Mouse (Mus musculus): Measurements from ENCODE around the gene Syt3. TPM values are rescaled to one million over a fixed set of nuclear protein-coding genes. Genes with fewer than 3 reads are reported as not detected.

Syt3 gene
- total RNA-seq, 2 experiments from 2014 or later: 84.8 to 92.0 TPM

DNA sequence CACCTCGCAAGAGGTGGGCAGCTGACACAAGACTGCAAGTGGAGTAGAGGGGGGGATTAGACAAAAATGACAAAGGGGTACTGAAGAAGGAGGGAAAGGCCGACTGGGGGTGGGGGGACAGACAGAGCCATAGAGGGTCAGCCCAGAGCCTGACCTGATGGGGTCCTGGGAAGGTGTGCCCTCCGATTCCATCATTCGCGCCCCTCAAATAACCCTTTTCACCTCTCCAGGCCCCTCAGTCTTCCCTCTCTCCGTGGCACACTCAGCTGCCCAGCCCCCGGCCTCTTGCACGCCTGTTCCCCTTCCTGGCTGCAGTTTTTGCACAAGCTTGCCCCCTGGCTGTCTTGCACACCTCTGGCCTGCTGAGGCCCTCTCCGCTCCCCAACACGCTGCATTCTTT, 26.4 kb upstream of the Syt3 start:
- no peak for DNase-seq

DNA sequence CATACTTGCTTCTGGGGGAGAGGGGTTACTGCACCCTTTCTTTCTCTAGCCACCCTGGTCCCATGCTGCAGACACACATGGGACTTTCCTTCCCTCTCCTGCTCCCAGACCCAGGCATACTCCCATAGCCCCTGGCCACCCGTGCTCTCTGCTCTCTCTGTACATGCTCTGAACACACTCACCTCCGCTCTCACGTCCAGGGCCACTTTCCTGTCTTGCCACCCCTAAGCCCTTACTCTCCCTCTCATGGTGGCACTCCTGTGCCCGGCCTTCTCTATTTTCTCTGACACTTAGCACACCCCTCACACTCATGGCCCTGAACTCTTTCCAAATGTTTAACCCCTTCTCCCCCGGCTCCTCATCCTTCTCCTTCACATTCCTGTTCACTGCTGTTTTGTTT, 25.9 kb upstream of the Syt3 start:
- no peak for DNase-seq

DNA sequence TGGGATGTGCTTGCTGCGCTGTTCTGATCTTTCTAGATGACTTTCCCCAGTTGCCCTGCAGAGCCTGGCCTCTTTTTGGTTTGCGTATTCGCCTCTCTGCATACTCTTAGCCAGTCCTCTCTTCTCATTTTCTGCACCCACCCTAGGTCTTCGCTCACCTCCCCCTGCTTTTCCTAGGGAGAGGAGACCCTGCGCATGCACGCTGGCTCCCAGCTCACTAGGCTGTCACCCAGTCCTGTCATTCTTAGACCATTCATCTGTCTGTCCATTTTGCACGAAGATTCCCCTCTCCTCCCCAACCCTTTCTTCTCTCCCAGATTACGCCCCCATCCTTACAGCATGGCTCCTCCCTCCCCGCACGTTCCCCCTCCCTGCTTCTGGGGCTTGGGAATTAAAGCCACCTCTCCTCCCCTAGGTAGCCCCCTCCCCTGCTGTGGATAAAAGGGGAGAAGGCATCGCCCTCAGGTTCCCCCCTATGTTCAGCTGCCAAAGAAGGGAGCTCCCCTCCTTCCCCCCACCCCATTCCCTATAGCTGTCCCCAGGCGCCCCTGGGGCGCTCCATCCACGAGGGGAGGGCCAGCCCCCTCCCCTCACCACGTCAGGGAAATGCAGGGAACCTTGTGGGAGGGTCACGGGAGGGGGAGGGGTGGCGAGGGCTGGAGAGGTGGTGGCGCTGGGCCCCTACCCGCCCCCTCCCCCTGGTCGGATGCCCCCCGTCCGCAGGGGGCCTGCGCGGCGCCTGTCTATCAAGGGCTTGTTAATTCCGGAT, 24.8 kb upstream of the Syt3 start:
- no peak for DNase-seq

DNA sequence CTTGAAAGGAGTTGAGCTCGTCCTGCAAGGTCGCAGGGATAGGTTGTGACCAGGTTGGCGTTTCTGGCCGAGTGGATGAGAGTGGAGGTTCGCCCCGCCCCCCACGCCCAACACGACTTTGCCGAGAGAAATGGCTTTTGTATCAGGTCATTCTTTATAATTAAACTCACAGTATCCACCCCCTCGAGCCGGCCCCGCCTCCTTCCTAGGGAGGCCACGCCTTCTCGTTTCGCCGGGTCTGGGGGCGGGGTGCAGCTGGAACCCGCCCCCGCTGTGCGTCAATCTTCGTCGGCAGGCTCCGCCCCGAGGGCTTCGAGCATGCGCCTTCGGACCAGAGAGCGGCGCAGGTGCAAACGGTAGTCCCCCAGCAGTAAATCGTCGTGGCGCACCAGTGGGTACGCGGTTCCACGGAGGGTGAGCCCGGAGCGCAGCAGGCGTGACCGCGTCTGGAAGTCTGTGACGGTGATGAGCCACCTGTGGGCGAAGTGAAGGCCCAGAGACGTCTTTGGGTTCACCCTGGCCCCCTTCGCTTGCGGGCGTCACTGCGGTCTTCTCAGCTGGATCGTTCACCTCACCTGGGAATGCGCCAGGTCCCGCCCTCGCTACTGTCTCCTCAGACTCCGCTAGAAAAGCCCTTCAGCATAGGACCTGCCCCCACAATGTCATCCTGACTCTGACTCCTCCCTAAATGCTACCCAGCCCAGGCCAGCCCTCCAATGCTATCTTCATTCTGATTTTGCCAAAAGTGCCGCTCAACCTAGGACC, 23.8 kb upstream of the Syt3 start:
- peak; percentile 96 to 97 for DNase-seq

DNA sequence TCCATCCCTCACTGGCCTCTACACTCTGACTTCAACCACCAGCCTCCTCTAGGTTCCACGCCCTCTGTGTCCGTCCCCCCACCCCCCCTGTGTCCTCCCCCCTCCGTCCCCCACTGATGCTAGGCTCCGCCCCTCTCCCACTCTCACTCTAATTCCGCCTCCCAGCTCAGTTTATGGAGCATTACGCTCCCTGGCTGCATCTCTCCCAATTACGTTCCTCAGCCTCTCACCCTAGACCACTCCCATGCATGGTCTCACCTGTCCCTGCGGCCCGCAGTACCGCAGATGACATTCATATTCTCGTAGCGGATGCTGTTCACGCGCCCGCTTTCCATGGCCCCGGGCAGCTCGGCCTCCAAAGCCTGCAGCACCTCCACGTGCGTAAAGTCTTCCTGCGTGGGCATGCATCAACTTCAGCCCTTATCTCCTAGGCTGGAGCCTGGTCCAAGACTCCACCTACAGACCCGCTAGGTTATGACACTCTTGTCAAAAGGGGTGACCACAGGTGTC, 23.1 kb upstream of the Syt3 start:
- DNase-seq: no peak

DNA sequence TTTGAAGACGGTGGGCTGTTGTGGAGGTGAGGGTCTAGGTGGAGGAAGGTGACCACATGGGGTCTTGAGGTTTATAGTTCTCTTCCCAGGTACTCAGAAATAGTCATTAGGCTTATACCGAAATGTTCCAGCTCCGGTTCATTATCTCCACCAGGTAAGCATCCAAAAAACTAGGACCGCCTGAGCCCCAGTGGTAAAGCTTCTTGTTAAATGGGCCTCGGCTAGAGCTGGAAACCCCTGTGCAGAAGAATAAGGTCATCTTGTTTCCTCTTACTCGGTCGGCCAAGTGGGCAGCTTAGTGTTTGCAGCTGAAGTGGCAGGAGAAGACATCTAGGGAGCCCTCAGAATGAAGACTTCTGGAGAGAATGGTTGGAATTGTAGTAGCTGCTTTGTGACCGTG, 11.2 kb upstream of the Syt3 start:
- DNase-seq: no peak

DNA sequence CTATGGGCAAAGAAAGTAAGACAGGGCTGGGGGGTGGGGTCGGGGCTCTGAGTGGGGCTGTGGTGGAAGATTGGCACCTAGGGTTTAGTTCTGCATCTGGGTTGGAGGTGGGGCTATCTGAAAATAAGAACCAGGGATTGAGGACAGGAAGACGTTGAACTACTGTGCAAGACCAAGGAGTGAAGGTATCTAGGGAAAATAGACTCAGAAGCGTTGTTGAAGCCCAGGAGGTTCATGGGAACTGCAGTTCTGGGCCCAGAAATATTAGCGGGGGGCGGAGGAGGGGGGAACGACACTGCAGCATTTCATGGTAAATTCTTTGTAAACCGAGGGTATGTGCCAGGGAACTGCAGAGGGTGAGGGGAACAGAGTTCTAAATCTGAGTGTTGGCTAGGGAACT, 10.4 kb upstream of the Syt3 start:
- DNase-seq: no peak

DNA sequence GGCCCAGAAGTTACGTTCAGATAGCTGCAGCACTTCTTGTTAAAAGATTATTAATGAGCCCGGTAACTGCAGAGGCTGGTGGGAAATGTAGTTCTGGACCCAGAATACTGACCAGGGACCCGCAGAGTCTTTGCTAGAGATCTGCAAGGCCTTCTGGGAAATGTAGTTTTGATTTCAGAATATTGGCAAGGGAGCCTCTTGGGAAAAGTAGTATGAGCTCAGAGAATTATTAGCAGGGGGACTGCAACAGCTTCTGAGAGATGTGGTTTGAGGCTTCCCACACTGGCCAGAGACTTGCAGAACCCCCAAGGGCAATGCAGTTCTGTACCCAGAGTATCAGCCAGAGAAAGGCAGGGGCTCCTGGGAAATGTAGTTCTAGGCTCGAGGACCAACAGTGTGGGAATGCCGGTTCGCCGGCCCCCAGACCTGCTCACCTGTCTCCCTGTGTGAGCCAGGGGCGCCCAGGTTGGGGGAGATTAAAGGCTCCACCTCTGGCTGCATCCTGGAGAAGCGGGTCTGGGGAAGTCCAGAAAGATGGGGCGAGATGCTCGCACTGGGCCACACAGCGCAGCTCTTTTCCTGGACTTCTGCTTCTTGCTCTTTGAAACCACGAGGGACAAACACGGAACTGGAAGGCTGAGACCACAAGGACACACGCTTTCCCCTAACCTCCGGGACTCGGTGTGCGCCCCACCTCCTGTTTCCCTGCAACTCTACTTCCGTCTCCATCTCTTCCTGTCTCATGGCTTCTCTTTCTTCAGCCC, 9.8 kb upstream of the Syt3 start:
- peak; percentile 85 to 86 for DNase-seq

DNA sequence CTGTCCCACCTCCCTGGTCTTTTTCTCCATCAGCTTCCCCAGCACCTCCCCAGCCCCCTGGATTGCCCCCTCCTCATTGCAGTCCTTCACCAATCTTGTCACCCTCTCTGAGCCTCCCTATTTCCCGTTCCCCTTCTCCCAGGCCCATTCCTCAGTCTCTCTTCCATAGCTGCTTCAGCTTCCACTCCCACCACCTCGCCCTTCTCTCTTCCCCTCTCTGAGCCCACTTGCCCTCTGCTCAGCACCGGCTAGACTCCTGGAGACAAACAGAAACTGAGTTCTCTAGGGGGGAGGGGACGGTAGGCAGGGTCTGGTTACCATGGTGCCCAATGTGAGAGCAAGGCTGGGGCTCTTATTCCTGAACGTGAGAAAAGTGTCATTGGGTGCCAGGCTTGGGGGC, 9.1 kb upstream of the Syt3 start:
- DNase-seq: no peak

DNA sequence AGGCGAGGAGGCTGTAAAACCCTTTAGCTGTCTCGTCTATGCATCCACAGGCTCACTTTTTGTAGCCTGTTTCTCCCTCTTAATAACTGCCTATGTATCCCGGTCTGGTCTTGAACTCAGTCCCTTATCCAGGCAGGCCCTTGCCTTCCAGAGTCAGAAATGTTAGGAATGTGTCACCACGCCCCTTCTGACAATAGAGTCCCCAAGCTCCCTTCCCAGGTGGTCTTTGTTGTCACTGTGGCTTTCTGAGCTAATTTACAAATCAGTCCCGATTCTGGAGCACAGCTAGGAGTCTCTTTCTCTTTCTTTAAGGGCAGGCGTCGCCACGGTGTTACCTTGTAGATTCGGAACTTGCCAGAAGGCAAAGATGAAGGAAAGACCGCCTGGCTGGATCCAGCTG, 8.7 kb upstream of the Syt3 start:
- DNase-seq: no peak

DNA sequence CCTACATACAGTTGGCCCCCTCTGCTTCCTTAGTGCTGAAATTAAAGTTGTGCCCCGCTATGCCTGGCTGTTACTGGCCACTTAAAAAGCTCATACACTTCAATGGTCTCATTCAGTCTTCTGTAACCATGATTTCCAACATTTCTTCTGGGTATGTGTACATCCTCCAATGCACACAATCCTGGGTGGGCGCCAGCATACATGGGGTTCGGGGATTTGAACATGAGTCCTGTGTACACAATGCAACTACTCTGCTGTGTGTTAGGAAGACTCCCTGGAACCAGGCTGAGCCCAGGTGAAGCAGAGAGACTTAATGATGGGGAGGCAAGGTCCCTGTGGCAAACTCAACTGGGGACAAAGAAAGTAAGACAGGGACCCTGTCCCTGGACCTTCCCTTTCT, 8.1 kb upstream of the Syt3 start:
- no peak for DNase-seq

DNA sequence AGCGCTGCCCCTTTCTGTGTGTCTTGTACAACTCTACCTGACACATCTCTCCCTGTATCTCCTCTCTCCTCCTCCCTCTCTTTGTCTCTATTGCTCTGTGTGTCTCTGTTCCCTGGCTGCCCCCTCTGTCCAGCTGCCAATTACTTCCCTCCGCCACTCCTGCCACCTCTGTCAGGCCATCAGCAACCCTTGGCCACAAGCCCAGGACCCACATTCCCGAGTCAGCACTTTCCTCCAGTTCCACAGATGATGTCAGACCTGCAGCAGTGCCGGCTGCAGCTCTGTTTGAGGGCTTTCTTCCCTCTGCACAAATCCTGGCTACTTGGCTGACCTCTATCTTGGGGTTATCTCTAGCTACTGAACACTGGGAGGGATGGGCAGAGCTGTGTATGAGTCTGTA, 5.6 kb upstream of the Syt3 start:
- DNase-seq: no peak

DNA sequence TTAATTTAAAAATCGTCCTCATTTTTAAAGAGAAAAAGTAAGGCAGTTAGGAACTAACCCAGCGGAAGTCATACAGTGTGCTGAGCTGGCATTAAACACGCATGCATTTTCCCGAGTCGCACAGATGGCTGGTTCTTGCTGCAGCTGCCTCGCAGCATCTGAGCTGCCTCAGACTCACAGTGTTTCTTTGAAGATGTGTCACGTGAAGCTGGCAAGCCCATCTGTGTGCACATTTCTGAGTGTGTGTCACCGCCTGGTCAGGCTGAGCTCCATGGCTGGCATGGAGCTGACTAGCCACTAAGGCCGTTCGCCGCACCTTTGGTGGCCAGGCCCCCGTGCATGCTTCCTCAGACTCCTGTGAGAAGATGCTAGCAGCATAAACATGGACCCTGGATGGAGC, 1.4 kb upstream of the Syt3 start:
- peak; percentile 83 to 86 for DNase-seq

DNA sequence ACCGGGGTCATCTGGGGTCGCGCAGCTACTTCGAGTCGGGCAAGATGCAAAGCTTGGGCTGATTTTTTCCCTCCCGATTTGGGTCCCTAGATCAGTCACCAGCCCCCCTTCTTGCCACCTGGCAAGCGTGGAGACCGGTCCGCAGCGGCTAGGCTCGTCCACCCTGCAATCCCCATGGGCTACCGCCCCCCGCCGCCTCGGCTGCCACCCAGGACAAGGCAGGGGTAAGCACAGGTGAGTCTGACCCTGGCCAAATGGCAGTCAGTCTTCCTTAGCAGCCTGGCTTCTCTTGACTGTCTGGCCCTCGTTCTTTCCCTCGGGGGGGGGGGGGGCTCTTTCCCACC, 786 bp downstream of the Syt3 start:
- DNase-seq: no peak

DNA sequence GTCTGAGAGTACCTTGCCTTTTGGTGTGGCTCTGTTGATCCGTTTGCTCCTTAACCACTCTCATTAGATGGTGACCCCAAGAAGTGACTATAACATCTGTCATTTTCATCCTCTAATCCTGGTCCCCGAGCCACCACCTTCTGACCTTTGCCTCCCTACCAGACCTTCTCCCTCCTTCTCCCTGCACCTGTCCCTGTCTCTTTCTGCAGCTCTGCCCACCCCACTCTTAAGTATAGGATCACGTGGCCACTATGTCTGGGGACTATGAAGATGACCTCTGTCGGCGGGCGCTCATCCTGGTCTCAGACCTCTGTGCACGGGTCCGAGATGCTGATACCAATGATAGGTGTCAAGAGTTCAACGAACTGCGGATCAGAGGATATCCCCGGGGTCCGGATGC, 1.8 kb downstream of the Syt3 start, which contains the start of gene 1700008O03Rik:
TSS of gene 1700008O03Rik (minus strand) at position 101 of the 400 bp plus-strand sequence.
- no peak for DNase-seq

DNA sequence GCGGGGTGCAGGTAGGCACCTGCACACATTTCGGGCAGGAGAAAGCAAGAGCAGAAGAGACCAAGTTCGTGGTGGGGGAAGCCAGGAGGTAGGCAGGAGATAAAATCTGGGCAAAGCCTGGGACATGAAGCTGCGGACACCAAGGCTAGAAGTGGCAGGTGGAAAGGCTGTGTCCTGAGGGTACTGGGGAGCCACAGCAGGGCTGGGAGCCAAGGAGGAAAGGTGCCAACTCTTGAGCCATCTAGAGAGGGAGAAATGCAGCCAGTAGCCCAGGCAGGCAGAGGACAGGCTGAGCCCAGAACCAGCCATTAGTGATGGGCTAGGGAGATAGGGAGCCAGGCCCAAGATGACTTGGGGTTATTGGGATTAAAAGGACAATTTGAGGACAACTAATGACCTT, 7.9 kb downstream of the Syt3 start:
- no peak for DNase-seq

DNA sequence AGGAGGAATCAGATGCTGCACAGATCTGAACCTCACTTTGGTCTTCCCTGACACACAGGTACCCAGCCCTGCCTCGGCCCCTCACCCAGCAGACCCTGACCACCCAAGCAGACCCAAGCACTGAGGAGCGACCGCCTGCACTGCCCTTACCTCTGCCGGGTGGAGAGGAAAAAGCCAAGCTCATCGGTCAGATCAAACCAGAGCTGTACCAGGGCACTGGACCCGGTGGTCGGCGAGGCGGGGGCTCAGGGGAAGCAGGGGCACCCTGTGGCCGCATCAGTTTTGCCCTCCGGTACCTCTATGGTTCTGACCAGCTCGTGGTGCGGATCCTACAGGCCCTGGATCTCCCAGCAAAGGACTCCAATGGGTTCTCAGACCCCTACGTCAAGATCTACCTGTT, 8.4 kb downstream of the Syt3 start:
- no peak for DNase-seq

DNA sequence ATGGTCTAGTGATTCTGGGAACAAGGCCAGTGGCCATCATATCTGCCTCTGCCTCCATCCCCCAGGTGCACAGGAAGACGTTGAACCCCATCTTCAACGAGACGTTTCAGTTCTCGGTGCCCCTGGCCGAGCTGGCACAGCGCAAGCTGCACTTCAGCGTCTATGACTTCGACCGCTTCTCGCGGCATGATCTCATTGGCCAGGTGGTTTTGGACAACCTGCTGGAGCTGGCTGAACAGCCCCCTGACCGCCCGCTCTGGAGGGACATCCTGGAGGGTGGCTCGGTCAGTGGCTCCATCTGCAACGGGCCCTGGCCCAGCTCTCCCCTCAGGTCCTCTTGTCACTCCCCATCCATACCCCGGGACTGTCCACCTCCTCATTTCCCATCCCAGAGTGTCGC, 9.4 kb downstream of the Syt3 start:
- no peak for DNase-seq

DNA sequence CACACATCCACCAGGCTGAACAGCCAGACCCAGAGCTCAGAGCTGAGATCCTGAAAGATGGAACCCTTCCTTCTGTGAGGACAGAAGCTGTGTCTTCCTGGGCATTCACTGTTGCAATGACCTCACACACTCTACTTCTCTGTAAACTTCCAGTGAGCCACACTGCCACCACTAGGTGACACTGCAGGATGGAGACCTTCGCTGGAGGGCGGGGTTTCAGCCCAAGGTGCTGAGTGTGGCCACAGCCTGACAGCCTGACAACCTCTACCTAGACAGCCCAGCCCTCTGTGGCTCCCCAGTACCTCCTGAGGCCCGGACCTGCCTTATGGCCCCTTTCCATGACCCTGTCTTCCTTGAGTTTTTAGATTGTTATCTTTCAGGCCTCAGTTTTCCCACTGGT, 14.7 kb downstream of the Syt3 start:
- peak in 1 of 2 experiments; percentile 47 for DNase-seq

DNA sequence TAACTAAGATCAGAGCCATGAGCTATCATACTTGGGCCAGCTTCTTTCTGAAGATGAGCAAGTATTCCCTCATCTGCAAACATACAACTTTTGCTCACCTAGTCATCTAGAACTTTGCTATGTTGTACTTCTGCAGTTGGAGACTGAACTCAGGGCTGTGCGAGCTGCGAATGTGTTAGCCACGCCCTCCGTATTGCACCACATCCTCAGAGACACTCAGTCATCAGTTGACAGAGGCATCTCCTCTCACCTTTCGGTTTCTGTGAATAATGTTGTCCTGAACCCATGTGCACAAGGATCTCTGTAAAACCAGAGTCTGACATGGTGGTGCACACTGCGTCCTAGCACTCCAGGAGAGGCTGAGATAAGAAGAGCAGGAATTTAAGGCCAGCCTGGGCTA, 17.8 kb downstream of the Syt3 start:
- DNase-seq: no peak

DNA sequence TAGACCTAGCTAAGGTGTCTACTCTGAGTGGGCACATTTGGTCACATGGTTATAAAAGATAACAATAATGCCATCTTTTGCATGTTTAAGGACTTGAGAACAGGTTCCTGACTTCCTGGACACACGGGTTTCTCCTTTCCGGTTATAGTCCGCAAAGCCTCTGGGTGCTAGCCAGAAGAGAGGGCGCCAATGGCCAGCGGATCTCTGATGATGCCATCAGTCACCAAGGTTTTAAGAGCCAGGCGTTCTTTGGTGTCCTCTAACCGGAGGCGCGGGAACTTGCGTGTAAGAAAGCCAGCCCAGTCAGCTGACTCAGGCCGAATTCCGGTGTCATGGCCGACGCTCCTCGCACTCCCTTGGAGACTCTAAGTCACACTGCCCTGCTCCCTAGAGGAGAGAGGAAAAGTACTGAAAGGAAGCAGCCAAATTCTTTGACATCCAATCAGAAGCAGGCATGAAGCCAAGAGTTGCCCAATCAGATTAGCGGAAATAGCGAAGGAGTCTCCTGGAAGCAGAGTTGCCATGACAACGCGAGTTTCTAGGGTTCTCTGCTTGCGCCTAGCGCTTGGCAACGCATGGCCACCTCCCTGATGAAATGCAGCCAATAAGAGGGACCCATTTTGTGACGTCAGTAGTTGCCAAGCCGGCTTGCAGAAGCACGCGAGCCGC, 21.6 kb downstream of the Syt3 start:
- peak; percentile 90 to 92 for DNase-seq

DNA sequence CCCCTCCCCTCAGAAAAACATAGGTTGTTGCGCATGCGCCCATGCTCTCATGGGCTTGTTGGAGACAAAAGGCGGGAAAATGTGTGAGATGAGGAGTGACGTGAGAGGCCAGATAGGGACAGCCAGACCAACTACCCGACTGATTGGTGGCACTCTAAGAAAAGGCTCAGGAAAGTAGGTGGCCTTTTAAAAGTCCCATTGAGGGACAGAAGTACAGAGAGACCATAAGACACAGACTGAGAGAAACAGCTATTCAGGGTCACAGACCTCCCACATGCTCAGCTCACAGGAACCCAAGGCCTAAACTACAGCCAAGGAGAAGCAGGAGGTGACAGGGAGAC, 22.1 kb downstream of the Syt3 start:
- DNase-seq: no peak

DNA sequence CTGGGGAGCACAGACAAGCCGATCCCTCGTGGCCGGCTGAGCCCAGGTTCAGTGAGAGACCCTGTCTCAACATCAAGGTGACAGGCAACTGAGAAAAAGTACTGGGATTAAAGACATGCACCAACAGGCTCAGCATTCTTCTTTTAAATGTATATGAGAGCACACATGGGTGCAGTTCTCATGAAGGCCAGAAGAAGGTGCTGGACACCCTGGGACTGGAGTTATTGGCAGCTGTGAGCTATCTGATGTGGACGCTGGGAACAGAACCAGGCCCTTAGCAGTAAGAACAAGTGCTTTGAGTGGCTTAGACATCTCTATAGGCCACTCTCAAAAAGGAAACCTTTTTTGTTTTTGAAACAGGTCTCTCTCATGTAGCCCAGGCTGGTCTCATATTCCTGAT, 27.2 kb downstream of the Syt3 start:
- no peak for DNase-seq

All from layer of hippocampus, postnatal 36 days (tissue).